Mouse (Mus musculus) small intestine, adult 2 months (tissue): ENCODE measurements around the gene Tekt4.

ENCODE experiments used
- CTCF ChIP-seq: fragments of 200-500 bp; IDR thresholded peaks from 2 replicates; pipeline ENCODE4 v1.5.1; 2012; ENCODE audit warnings: low read depth, mild to moderate bottlenecking, control low read depth, inconsistent platforms, low read length, moderate library complexity, mixed read lengths; ENCODE audit not compliant: insufficient replicate concordance, insufficient read length; ENCODE audit errors: extremely low read depth
- POLR2A ChIP-seq: fragments of 200-500 bp; IDR thresholded peaks from 2 replicates; pipeline ENCODE4 v1.6.1; 2012; ENCODE audit warnings: low read depth, mild to moderate bottlenecking, control low read depth, inconsistent platforms, low read length, moderate library complexity

DNA sequence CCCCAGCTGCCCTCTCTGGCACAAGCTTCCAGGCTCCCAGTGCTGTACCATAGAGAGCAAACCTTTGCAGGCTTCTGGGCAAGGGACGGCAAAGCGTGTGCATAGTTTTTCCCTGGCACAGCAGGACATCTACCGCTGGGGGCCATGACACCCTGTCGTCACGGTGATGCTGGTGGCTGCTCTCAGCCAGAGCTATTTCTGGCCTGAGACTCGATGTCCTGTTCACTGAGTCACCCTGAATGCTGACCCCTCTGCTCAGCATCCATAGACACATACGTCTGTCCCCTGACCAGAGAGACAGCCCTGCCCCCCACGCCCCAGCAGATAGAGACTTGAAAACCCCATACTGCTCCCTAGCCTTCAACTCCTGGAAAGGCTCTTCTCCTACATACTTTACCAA, 25.7 kb downstream of the Tekt4 start:
- TF ChIP-seq POLR2A (no peak), CTCF (no peak)
